ENCODE assay signal across 1 mouse cellular context in the genomic region with DNA sequence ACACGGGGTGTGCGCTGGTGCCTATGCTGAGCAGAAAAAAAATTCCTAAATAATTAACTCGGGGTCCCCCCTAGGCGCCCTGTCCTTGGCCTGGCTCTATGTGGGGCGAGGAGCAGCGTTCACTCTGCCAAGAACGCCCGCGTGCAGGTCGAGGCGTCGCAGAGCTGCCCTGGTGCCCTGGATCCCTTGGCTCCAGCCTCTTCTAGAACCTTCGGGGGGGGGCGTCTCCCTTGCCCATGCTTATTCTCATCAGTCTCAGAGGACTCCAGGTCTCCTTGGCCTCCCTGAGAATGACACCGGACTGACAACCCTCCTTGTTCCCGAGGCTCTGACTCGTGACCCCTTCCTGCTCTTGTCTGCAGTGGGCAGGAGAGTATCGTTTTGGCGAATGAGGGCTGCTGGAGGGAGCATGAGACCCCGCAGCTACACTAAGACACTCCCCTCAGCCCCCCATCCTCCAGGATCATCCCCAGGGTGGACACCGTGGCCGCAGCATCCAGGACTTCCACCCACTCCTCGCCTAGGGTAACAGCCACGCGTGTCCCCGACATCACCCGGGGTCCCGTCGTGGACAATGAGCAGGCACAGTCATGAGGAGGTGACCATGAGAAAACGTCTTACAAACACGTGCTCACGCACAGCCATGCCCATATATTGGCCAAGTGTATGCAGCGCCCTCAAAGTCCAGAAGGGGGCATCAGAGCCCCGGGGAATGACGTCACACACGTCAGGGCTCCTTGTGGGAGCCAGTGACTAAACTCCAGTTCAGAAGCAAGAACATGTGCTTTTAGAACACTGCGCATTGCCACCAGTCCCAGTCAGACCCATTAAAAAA.
TF ChIP-seq lines count a peak whose summit lies in the region.

No protein-coding gene starts in this region.

TF ChIP-seq in CH12.LX, 34 proteins besides CTCF, POLR2A, EP300 and RAD21:
- TF ChIP-seq USF1 (IDR thresholded peaks at IDR 0.05; ENCODE audit: low read depth, low read length) (peak; percentile 28), IRF4 (IDR thresholded peaks at IDR 0.05; ENCODE audit: low read depth, low read length) (0 out of 2 replicates have a peak, but pooled peaks have one; percentile 41), ZC3H11A (IDR thresholded peaks at IDR 0.05; ENCODE audit: low read depth, low read length) (no peak; the same call in 1 of the 2 replicates), ELF1 (IDR thresholded peaks at IDR 0.05; ENCODE audit: low read depth, low read length) (no peak), PAX5 (IDR thresholded peaks at IDR 0.05; ENCODE audit: low read length) (no peak), ZNF384 (IDR thresholded peaks at IDR 0.05; ENCODE audit: low read depth, low read length) (peak; percentile 21; the same call in 1 of the 2 replicates), MEF2A (IDR thresholded peaks at IDR 0.05; ENCODE audit: borderline replicate concordance, low read depth, low read length) (peak; percentile 33; the same call in 1 of the 2 replicates), UBTF (IDR thresholded peaks at IDR 0.05; ENCODE audit: low read depth, low read length) (no peak), TBP (conservative IDR thresholded peaks at IDR 0.05; ENCODE audit: low read depth, low read length) (0 out of 2 replicates have a peak, but pooled peaks have one; percentile 42), MAZ (IDR thresholded peaks at IDR 0.05; ENCODE audit: low read depth, low read length) (no peak), MXI1 (IDR thresholded peaks at IDR 0.05; ENCODE audit: low read depth, low read length) (peak; percentile 96), SIN3A (IDR thresholded peaks at IDR 0.05; ENCODE audit: low read length) (peak; percentile 52; the same call in 1 of the 2 replicates), CHD1 (IDR thresholded peaks at IDR 0.05; ENCODE audit: low read depth, low read length) (no peak), MAFK (IDR thresholded peaks at IDR 0.05; ENCODE audit: insufficient replicate concordance, low read length) (no peak), NRF1 (IDR thresholded peaks at IDR 0.05; ENCODE audit: low read depth, low read length) (peak; percentile 51), NELFE (IDR thresholded peaks at IDR 0.05; ENCODE audit: low read depth, low read length) (peak; percentile 64; the same call in 1 of the 2 replicates), JUND (conservative IDR thresholded peaks at IDR 0.05; ENCODE audit: low read depth, low read length) (peak; percentile 91), TCF12 (IDR thresholded peaks at IDR 0.05; ENCODE audit: low read depth, low read length) (0 out of 2 replicates have a peak, but pooled peaks have one; percentile 51), GABPA (IDR thresholded peaks at IDR 0.05; ENCODE audit: insufficient replicate concordance, low read depth, low read length) (no peak), MAX (IDR thresholded peaks at IDR 0.05; ENCODE audit: low read length) (peak; percentile 99), CHD2 (IDR thresholded peaks at IDR 0.05; ENCODE audit: low read length) (no peak), ETS1 (conservative IDR thresholded peaks at IDR 0.05; ENCODE audit: low read depth, low read length) (peak; percentile 15; the same call in 1 of the 2 replicates), SMC3 (IDR thresholded peaks at IDR 0.05; ENCODE audit: low read depth, low read length) (peak; percentile 76), ZMIZ1 (IDR thresholded peaks at IDR 0.05; ENCODE audit: low read depth, low read length) (no peak), ZKSCAN1 (IDR thresholded peaks at IDR 0.05; ENCODE audit: borderline replicate concordance, low read depth, low read length) (no peak), HCFC1 (IDR thresholded peaks at IDR 0.05; ENCODE audit: low read depth, low read length) (peak; percentile 51), POLR2AphosphoS2 (IDR thresholded peaks at IDR 0.05; ENCODE audit: low read depth, low read length) (no peak), JUN (IDR thresholded peaks at IDR 0.05; ENCODE audit: insufficient read depth, low read depth, low read length) (peak; percentile 87), BHLHE40 (IDR thresholded peaks at IDR 0.05; ENCODE audit: low read depth, low read length) (peak; percentile 90), MYC (IDR thresholded peaks at IDR 0.05; ENCODE audit: low read depth, low read length) (peak; percentile 99), RCOR1 (conservative IDR thresholded peaks at IDR 0.05; ENCODE audit: low read depth, low read length) (no peak), E2F4 (IDR thresholded peaks at IDR 0.05; ENCODE audit: insufficient replicate concordance, low read depth, low read length) (no peak), KAT2A (IDR thresholded peaks at IDR 0.05; ENCODE audit: insufficient replicate concordance, low read length) (no peak), USF2 (conservative IDR thresholded peaks at IDR 0.05; ENCODE audit: low read depth, low read length) (0 out of 2 replicates have a peak, but pooled peaks have one; percentile 12)
